Mouse (Mus musculus): ENCODE measurements at regions not wholly inside any gene's neighbourhood (a gene's known extent, or its start where the extent isn't known, plus 50 kb on each side); places are given as distances from the start of the nearest gene placed in this dataset.

GRCm38 (mm10) chr15:43926034-43926433, 3791.9 kb downstream of the 9330182O14Rik start:
- Histone ChIP-seq H3K4me1 (ENCODE audit: control insufficient read depth, insufficient read depth, low read length) (no peaks in the 10 kb centered on the region), H3K4me2 (ENCODE audit: low read depth, low read length) (no peak overlapping the region), H3K9me3 (replicated peaks; ENCODE audit: control insufficient read depth, low read length) (no peaks in the 10 kb centered on the region), H3K9ac (replicated peaks; ENCODE audit: low read length) (no peak overlapping the region), H3K4me3 (ENCODE audit: low read depth, low read length) (no peak overlapping the region), H3K27ac (replicated peaks; ENCODE audit: low read depth, low read length) (no peak overlapping the region), H3K27me3 (ENCODE audit: control insufficient read depth, insufficient read depth, low read length) (no peaks in the 10 kb centered on the region), H3K36me3 (replicated peaks; ENCODE audit: control insufficient read depth, insufficient read depth, low read depth, low read length) (no peaks in the 10 kb centered on the region)
- ATAC-seq (replicated peaks; ENCODE audit: insufficient number of reproducible peaks, low FRiP score, low TSS enrichment, low read depth) (no peak), DNase-seq (ENCODE audit: low spot score) (no peak)
- 84% methylated on average over 1 of the region's 1 CpGs for WGBS

GRCm38 (mm10) chr15:43933608-43934007, 3799.4 kb downstream of the 9330182O14Rik start:
- WGBS = 84% methylated on average over 1 of the region's 1 CpGs
- no peak for ATAC-seq (replicated peaks; ENCODE audit: insufficient number of reproducible peaks, low FRiP score, low TSS enrichment, low read depth)
- Histone ChIP-seq H3K9ac (replicated peaks; ENCODE audit: low read length) (no peak overlapping the region), H3K27me3 (ENCODE audit: control insufficient read depth, insufficient read depth, low read length) (no peaks in the 10 kb centered on the region), H3K36me3 (replicated peaks; ENCODE audit: control insufficient read depth, insufficient read depth, low read depth, low read length) (no peaks in the 10 kb centered on the region), H3K9me3 (replicated peaks; ENCODE audit: control insufficient read depth, low read length) (no peaks in the 10 kb centered on the region), H3K4me3 (ENCODE audit: low read depth, low read length) (no peak overlapping the region), H3K4me1 (ENCODE audit: control insufficient read depth, insufficient read depth, low read length) (no peaks in the 10 kb centered on the region), H3K4me2 (ENCODE audit: low read depth, low read length) (no peak overlapping the region), H3K27ac (replicated peaks; ENCODE audit: low read depth, low read length) (no peak overlapping the region)
- no peak for DNase-seq (ENCODE audit: low spot score)

- Histone ChIP-seq H3K4me1 (ENCODE audit: control insufficient read depth, insufficient read depth, low read length) (no peaks in the 10 kb centered on the region), H3K4me3 (ENCODE audit: low read depth, low read length) (no peak overlapping the region), H3K36me3 (replicated peaks; ENCODE audit: control insufficient read depth, insufficient read depth, low read depth, low read length) (no peaks in the 10 kb centered on the region), H3K4me2 (ENCODE audit: low read depth, low read length) (no peak overlapping the region), H3K9me3 (replicated peaks; ENCODE audit: control insufficient read depth, low read length) (no peaks in the 10 kb centered on the region), H3K27ac (replicated peaks; ENCODE audit: low read depth, low read length) (no peak overlapping the region), H3K9ac (replicated peaks; ENCODE audit: low read length) (no peak overlapping the region), H3K27me3 (ENCODE audit: control insufficient read depth, insufficient read depth, low read length) (no peaks in the 10 kb centered on the region)
- ATAC-seq (replicated peaks; ENCODE audit: insufficient number of reproducible peaks, low FRiP score, low TSS enrichment, low read depth) (no peak), DNase-seq (ENCODE audit: low spot score) (no peak)
- 69% methylated on average over 2 of the region's 2 CpGs for WGBS
Observed at GRCm38 (mm10) chr15:43940424-43940823, 3806.3 kb downstream of the 9330182O14Rik start.

GRCm38 (mm10) chr15:43940905-43941304, 3806.7 kb downstream of the 9330182O14Rik start:
- no peak for ATAC-seq (replicated peaks; ENCODE audit: insufficient number of reproducible peaks, low FRiP score, low TSS enrichment, low read depth)
- no peak overlapping the region for H3K4me3 ChIP-seq (ENCODE audit: low read depth, low read length)
- no peaks in the 10 kb centered on the region for H3K27me3 ChIP-seq (ENCODE audit: control insufficient read depth, insufficient read depth, low read length)
- H3K27ac ChIP-seq (replicated peaks; ENCODE audit: low read depth, low read length) = no peak overlapping the region
- H3K36me3 ChIP-seq (replicated peaks; ENCODE audit: control insufficient read depth, insufficient read depth, low read depth, low read length) = no peaks in the 10 kb centered on the region
- H3K9ac ChIP-seq (replicated peaks; ENCODE audit: low read length) = no peak overlapping the region
- H3K4me1 ChIP-seq (ENCODE audit: control insufficient read depth, insufficient read depth, low read length) = no peaks in the 10 kb centered on the region
- WGBS = 85% methylated on average over 4 of the region's 4 CpGs
- H3K4me2 ChIP-seq (ENCODE audit: low read depth, low read length) = no peak overlapping the region
- DNase-seq (ENCODE audit: low spot score) = no peak
- H3K9me3 ChIP-seq (replicated peaks; ENCODE audit: control insufficient read depth, low read length) = no peaks in the 10 kb centered on the region

- H3K27ac ChIP-seq (replicated peaks; ENCODE audit: low read depth, low read length) = no peak overlapping the region
- H3K4me1 ChIP-seq (ENCODE audit: control insufficient read depth, insufficient read depth, low read length) = no peaks in the 10 kb centered on the region
- H3K27me3 ChIP-seq (ENCODE audit: control insufficient read depth, insufficient read depth, low read length) = no peaks in the 10 kb centered on the region
- H3K4me3 ChIP-seq (ENCODE audit: low read depth, low read length) = no peak overlapping the region
- ATAC-seq (replicated peaks; ENCODE audit: insufficient number of reproducible peaks, low FRiP score, low TSS enrichment, low read depth) = no peak
- DNase-seq (ENCODE audit: low spot score) = no peak
- WGBS = 77% methylated on average over 2 of the region's 2 CpGs
- no peaks in the 10 kb centered on the region for H3K36me3 ChIP-seq (replicated peaks; ENCODE audit: control insufficient read depth, insufficient read depth, low read depth, low read length)
- H3K4me2 ChIP-seq (ENCODE audit: low read depth, low read length) = no peak overlapping the region
- no peak overlapping the region for H3K9ac ChIP-seq (replicated peaks; ENCODE audit: low read length)
- H3K9me3 ChIP-seq (replicated peaks; ENCODE audit: control insufficient read depth, low read length) = no peaks in the 10 kb centered on the region
Observed at GRCm38 (mm10) chr15:43942002-43942660, 3808.0 kb downstream of the 9330182O14Rik start.

- H3K9me3 ChIP-seq (replicated peaks; ENCODE audit: control insufficient read depth, low read length) = no peaks in the 10 kb centered on the region
- no peaks in the 10 kb centered on the region for H3K4me1 ChIP-seq (ENCODE audit: control insufficient read depth, insufficient read depth, low read length)
- no peak overlapping the region for H3K27ac ChIP-seq (replicated peaks; ENCODE audit: low read depth, low read length)
- peak; percentile 32 for DNase-seq (ENCODE audit: low spot score)
- no peak for ATAC-seq (replicated peaks; ENCODE audit: insufficient number of reproducible peaks, low FRiP score, low TSS enrichment, low read depth)
- no peak overlapping the region for H3K4me2 ChIP-seq (ENCODE audit: low read depth, low read length)
- H3K36me3 ChIP-seq (replicated peaks; ENCODE audit: control insufficient read depth, insufficient read depth, low read depth, low read length) = no peaks in the 10 kb centered on the region
- no peaks in the 10 kb centered on the region for H3K27me3 ChIP-seq (ENCODE audit: control insufficient read depth, insufficient read depth, low read length)
- no peak overlapping the region for H3K4me3 ChIP-seq (ENCODE audit: low read depth, low read length)
- no peak overlapping the region for H3K9ac ChIP-seq (replicated peaks; ENCODE audit: low read length)
Observed at GRCm38 (mm10) chr15:43984991-43985390, 3850.8 kb downstream of the 9330182O14Rik start.

GRCm38 (mm10) chr15:43991229-43991628, 3857.1 kb downstream of the 9330182O14Rik start:
- Histone ChIP-seq H3K4me1 (ENCODE audit: control insufficient read depth, insufficient read depth, low read length) (no peaks in the 10 kb centered on the region), H3K27me3 (ENCODE audit: control insufficient read depth, insufficient read depth, low read length) (no peaks in the 10 kb centered on the region), H3K4me3 (ENCODE audit: low read depth, low read length) (no peak overlapping the region), H3K4me2 (ENCODE audit: low read depth, low read length) (no peak overlapping the region), H3K9me3 (replicated peaks; ENCODE audit: control insufficient read depth, low read length) (no peaks in the 10 kb centered on the region), H3K27ac (replicated peaks; ENCODE audit: low read depth, low read length) (no peak overlapping the region), H3K36me3 (replicated peaks; ENCODE audit: control insufficient read depth, insufficient read depth, low read depth, low read length) (no peaks in the 10 kb centered on the region), H3K9ac (replicated peaks; ENCODE audit: low read length) (no peak overlapping the region)
- ATAC-seq (replicated peaks; ENCODE audit: insufficient number of reproducible peaks, low FRiP score, low TSS enrichment, low read depth) = no peak
- peak; percentile 72 for DNase-seq (ENCODE audit: low spot score)
- WGBS = 28% methylated on average over 1 of the region's 1 CpGs

- H3K36me3 ChIP-seq (replicated peaks; ENCODE audit: control insufficient read depth, insufficient read depth, low read depth, low read length) = no peaks in the 10 kb centered on the region
- H3K27me3 ChIP-seq (ENCODE audit: control insufficient read depth, insufficient read depth, low read length) = no peaks in the 10 kb centered on the region
- no peaks in the 10 kb centered on the region for H3K4me1 ChIP-seq (ENCODE audit: control insufficient read depth, insufficient read depth, low read length)
- H3K27ac ChIP-seq (replicated peaks; ENCODE audit: low read depth, low read length) = no peak overlapping the region
- no peak overlapping the region for H3K9ac ChIP-seq (replicated peaks; ENCODE audit: low read length)
- H3K9me3 ChIP-seq (replicated peaks; ENCODE audit: control insufficient read depth, low read length) = no peaks in the 10 kb centered on the region
- ATAC-seq (replicated peaks; ENCODE audit: insufficient number of reproducible peaks, low FRiP score, low TSS enrichment, low read depth) (no peak), DNase-seq (ENCODE audit: low spot score) (no peak)
- no peak overlapping the region for H3K4me2 ChIP-seq (ENCODE audit: low read depth, low read length)
- H3K4me3 ChIP-seq (ENCODE audit: low read depth, low read length) = no peak overlapping the region
Observed at GRCm38 (mm10) chr15:43992936-43993335, 3858.8 kb downstream of the 9330182O14Rik start.

Measured in embryonic facial prominence, embryonic 11.5 days (tissue).